Mouse (Mus musculus) frontal cortex, postnatal 36 days (tissue): ENCODE measurements around the gene Capza2.
"Not testable (repeated sequence)": the region's sequence is repeated elsewhere in the genome, so short reads cannot be mapped to it uniquely, and the experiment has no call there.

Source experiments
- DNase-seq, 2 experiments: peaks; one replicate each; pipeline ENCODE4 v3.0.0; 2022; ENCODE audit warnings: low spot score in 2 of 2

The Capza2 gene

GRCm38 (mm10) chr6:17640031-17640430, 4.0 kb downstream of the Capza2 start:
- no peak for DNase-seq

- DNase-seq, result no peak
Observed at GRCm38 (mm10) chr6:17642739-17643138, 6.7 kb downstream of the Capza2 start.

GRCm38 (mm10) chr6:17646107-17646506, 10.1 kb downstream of the Capza2 start:
- DNase-seq, result no peak

GRCm38 (mm10) chr6:17652132-17652531, 16.1 kb downstream of the Capza2 start:
- DNase-seq, result no peak

GRCm38 (mm10) chr6:17655080-17655479, 19.0 kb downstream of the Capza2 start:
- no peak for DNase-seq

GRCm38 (mm10) chr6:17657308-17657707, 21.3 kb downstream of the Capza2 start:
- DNase-seq, result peak in 1 of 2 experiments; percentile 56

- DNase-seq, result no peak
Observed at GRCm38 (mm10) chr6:17665348-17665747, 29.3 kb downstream of the Capza2 start.

GRCm38 (mm10) chr6:17666024-17666423, 30.0 kb downstream of the Capza2 start:
- no peak for DNase-seq

GRCm38 (mm10) chr6:17667813-17668212, 31.8 kb downstream of the Capza2 start:
- DNase-seq, result no peak

GRCm38 (mm10) chr6:17668334-17668733, 32.3 kb downstream of the Capza2 start:
- no peak for DNase-seq

- no peak for DNase-seq
Observed at GRCm38 (mm10) chr6:17669826-17670225, 33.8 kb downstream of the Capza2 start.

GRCm38 (mm10) chr6:17675019-17675756, 39.2 kb downstream of the Capza2 start:
- DNase-seq, result peak; percentile 35 to 41

- no peak for DNase-seq
Observed at GRCm38 (mm10) chr6:17677008-17677407, 41.0 kb downstream of the Capza2 start.

GRCm38 (mm10) chr6:17680266-17680925, 44.4 kb downstream of the Capza2 start:
- no peak for DNase-seq

- no peak for DNase-seq
Observed at GRCm38 (mm10) chr6:17681810-17682209, 45.8 kb downstream of the Capza2 start.

GRCm38 (mm10) chr6:17688676-17689075, 52.6 kb downstream of the Capza2 start:
- no peak for DNase-seq

GRCm38 (mm10) chr6:17692647-17693046, 56.6 kb downstream of the Capza2 start, which contains the start of gene St7:
St7 (plus strand) TSS chr6:17692933.
- no peak for DNase-seq

- peak; percentile 44 to 53 for DNase-seq
Observed at GRCm38 (mm10) chr6:17693726-17694549, 57.9 kb downstream of the Capza2 start.

- peak; percentile 45 to 51 for DNase-seq
Observed at GRCm38 (mm10) chr6:17694550-17694951, 58.5 kb downstream of the Capza2 start.

GRCm38 (mm10) chr6:17696321-17696734, 60.3 kb downstream of the Capza2 start:
- peak; percentile 51 to 64 for DNase-seq

GRCm38 (mm10) chr6:17700936-17701612, 65.0 kb downstream of the Capza2 start:
- no peak for DNase-seq

- DNase-seq, result not testable (repeated sequence)
Observed at GRCm38 (mm10) chr6:17704038-17704437, 68.0 kb downstream of the Capza2 start.
